Mouse (Mus musculus) bone marrow, adult 2 months (tissue): ENCODE measurements around the gene Pecam1. TPM values are rescaled to one million over a fixed set of nuclear protein-coding genes. Genes with fewer than 3 reads are reported as not detected.

Source experiments
- H3K27ac ChIP-seq: fragments of 200-500 bp; 2 replicates; pipeline ENCODE4 v1.5.1; 2012; ENCODE audit warnings: low read depth, mild to moderate bottlenecking, control low read depth, inconsistent platforms, low read length; ENCODE audit not compliant: control insufficient read depth, poor library complexity, insufficient read depth
- H3K4me1 ChIP-seq: fragments of 200-500 bp; 2 replicates; pipeline ENCODE4 v1.6.1; 2011; ENCODE audit warnings: low read length; ENCODE audit not compliant: control insufficient read depth, insufficient read depth
- H3K4me3 ChIP-seq: fragments of 200-500 bp; replicated peaks from 2 replicates; pipeline ENCODE3; 2011; ENCODE audit warnings: mild to moderate bottlenecking, low read depth, low read length, control low read depth; ENCODE audit not compliant: control insufficient read depth
- CTCF ChIP-seq: fragments of 200-500 bp; IDR thresholded peaks from 2 replicates; pipeline ENCODE4 v1.5.1; 2011; ENCODE audit warnings: low read length, control low read depth; ENCODE audit not compliant: control insufficient read depth, insufficient read depth
- POLR2A ChIP-seq: fragments of 200-500 bp; IDR thresholded peaks from 2 replicates; pipeline ENCODE4 v1.6.1; 2011; ENCODE audit warnings: low read depth, mild to moderate bottlenecking, control low read depth, low read length, borderline replicate concordance; ENCODE audit not compliant: control insufficient read depth
- WGBS: fragments of 180-500 bp; shearing (Covaris S2); methylation state at CpG from one replicate; pipeline ENCODE4 v1.1.7; 2018; 5-methylcytosine and 5-hydroxymethylcytosine counted together
- polyA plus RNA-seq: library from polyadenylated mRNA; stranded (reverse); fragments of >200 nt; gene quantifications from 2 replicates; pipeline ENCODE4 v1.2.4, GENCODE M21; 2011; ENCODE audit warnings: low replicate concordance; ENCODE audit not compliant: missing spikeins, insufficient read depth, insufficient read length

The Pecam1 gene
- polyA plus RNA-seq, 1 experiment = 33.5 TPM

DNA sequence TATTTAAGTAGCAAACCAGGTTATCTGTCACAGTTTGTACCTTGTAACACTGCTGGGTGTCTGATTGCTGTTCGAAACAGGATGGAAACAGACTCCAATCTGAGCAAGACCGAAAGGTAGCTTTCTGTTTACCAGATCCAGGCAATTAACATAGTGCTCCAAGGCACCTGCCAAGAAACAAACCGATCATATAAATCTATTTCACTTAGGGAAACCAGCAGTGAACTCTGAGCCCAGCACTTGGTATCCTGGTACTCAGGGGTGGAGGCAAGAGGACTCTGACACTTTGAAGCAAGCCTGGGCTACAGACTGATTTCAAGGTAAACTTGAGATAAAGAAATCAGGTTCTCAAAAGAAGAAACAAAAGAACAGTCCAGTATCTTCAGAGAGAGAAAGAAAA is 27.0 kb upstream of the Pecam1 start:
- TF ChIP-seq POLR2A (no peak), CTCF (no peak)
- WGBS = 72% methylated on average over 3 of the region's 3 CpGs
- no peak overlapping the region for H3K27ac ChIP-seq
- H3K4me1 ChIP-seq = no peaks in the 10 kb centered on the region; the same call in none of the 2 replicates
- H3K4me3 ChIP-seq = no peak overlapping the region

DNA sequence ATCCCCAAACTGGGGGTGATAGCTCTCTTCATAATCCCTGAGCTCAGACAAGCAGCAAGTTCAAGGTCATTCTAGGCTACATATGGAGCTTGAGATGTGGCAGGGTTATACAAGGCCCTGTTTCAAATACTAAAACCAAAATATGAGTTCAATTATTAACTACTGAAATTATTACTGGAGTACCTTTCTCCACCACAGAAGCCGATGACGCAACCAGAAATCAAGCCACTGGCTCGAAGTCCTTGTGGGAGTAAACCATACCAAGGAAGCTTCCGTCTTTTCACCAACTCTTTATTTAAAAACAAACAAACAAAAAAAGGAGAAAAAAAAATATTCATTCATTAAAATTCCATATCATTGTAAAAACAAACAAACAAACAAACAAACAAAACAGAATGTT is 26.5 kb upstream of the Pecam1 start:
- H3K4me3 ChIP-seq = no peak overlapping the region
- H3K4me1 ChIP-seq = no peaks in the 10 kb centered on the region; the same call in none of the 2 replicates
- whole genome bisulfite sequencing = 44% methylated on average over 4 of the region's 4 CpGs
- no peak overlapping the region for H3K27ac ChIP-seq
- TF ChIP-seq POLR2A (no peak), CTCF (no peak)

DNA sequence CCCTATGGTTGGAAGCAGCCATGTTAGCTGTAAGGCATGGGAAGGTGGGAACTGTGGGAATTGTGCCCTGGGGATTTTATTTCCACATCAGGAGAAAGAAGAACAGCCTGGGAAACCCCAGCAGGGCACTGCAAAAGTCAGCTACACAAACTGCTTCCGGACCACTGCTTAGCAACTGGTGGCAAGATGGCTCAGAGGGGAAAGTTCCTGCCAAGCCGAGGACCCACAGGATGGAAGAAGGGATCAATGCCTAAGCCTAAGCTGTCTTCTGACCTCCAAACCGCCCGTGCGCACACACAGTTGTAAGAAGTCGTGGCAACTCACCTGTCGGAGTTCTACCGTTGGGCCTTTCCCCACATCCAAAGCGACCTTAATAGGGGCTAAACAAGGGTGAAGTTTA is 22.6 kb upstream of the Pecam1 start:
- TF ChIP-seq POLR2A (no peak), CTCF (no peak)
- WGBS = 86% methylated on average over 9 of the region's 9 CpGs
- Histone ChIP-seq H3K27ac (no peak overlapping the region), H3K4me1 (no peaks in the 10 kb centered on the region; the same call in 1 of the 2 replicates), H3K4me3 (no peak overlapping the region)

DNA sequence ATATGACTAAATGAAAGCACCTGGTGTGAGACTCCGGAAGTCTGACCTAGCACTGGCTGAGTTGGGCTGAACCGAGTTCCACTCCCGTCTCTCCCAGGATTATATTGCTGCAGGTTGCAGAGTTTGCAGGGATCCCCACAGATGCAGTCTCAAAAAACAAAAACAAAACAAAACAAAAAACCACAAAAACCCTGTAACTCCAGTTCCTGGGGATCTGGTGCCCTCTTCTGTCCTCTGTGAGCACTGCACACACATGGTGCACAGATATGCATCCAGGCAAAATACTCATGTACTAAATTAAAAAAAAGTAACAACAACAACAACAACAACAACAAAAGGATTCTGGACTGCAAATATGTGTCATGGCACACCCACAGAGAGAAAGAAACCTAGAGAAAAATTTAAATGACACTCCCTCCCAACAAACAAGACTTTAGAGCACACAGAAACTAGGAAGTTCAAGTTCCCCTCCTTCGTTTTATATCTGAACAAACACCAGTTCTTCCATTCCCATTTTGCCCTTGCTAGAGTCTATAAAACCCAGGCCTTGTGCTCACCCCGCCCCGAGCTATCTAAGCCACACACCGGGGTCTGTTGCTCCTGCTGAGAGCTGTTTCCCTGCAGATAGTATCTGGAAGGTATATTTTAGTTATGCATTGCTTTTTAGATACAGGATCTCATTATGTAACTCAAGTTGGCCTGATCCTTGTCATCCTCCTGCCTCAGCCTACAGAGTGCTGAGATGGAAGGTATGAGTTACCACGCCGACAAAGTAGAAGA is 20.0 kb upstream of the Pecam1 start:
- no peak overlapping the region for H3K27ac ChIP-seq
- H3K4me1 ChIP-seq = no peaks in the 10 kb centered on the region; the same call in 1 of the 2 replicates
- WGBS = 72% methylated on average over 9 of the region's 9 CpGs
- TF ChIP-seq POLR2A (no peak), CTCF (peak; percentile 79)
- no peak overlapping the region for H3K4me3 ChIP-seq

DNA sequence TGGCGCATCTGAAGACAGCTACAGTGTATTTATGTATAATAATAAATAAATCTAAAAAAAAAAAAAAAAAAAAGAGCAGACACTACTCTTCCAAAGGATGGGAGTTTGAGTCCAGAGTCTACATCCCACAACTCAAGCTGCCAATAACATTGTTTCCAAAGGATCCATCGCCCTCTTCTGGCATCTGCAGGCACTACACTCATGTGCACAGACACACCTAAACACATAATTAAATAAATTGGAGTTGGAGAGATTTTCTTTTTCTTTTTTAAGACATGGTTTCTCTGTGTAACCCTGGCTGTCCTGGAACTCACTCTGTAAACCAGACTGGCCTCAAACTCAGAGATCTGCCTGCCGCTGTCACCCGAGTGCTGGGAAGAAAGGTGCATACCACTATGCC is 17.1 kb upstream of the Pecam1 start:
- TF ChIP-seq POLR2A = no peak
- TF ChIP-seq CTCF = no peak
- Histone ChIP-seq H3K4me1 (peaks cover 5% of the 10 kb centered on the region; the same call in 1 of the 2 replicates), H3K27ac (no peak overlapping the region), H3K4me3 (no peak overlapping the region)
- 89% methylated on average over 4 of the region's 4 CpGs for WGBS

DNA sequence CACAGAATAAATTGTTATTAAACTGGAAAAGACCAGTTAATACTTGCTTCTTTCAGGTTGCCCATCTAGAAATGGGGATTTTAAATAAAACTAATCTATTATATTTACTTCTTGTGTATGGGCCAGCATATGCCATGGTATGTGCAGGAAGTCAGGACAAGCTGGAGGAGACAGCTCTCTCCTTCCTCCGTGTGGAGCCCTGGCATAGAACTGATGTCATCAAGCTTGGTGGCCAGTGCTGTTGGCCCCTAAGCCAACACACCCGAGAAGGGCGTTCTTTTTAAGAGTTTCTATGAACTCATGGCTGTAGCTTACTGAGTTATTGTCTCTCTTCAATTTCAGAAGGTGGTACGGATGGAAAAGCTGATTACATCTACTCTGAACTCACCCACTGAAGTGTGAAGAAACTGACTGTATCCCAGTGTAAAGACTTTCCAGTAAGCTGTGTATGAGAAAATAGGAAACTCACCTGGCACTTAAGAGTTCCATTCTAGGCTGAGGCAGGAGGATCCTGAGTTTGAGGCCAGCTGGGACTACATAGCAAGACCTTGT is 16.3 kb upstream of the Pecam1 start:
- Histone ChIP-seq H3K4me3 (no peak overlapping the region), H3K4me1 (peaks cover 7% of the 10 kb centered on the region; the same call in 1 of the 2 replicates), H3K27ac (no peak overlapping the region)
- WGBS = 86% methylated on average over 4 of the region's 4 CpGs
- no peak for TF ChIP-seq POLR2A
- no peak for TF ChIP-seq CTCF

DNA sequence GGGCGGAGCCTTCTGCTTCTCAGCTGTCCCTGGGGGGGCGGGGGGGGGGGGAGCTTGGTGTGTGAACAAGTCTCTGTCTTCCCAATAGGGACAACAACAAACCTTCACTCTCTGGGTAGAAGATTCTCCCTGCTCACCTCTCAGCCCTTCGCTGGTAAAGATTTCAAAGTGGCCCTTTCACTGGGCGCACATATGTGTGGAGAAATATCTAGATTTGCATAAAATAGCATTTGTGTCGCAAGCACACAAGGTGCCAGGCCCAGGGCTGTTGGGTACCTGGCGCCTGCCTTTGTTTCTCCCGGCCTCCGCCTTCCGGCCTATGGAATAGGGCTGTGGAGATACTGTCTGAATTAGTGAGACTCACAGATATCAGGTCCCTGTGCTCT is 12.4 kb upstream of the Pecam1 start:
- H3K27ac ChIP-seq = peak overlapping the region; percentile 92
- TF ChIP-seq POLR2A = no peak; the same call in 1 of the 2 replicates
- no peak for TF ChIP-seq CTCF
- H3K4me3 ChIP-seq = no peak overlapping the region
- peaks cover 24% of the 10 kb centered on the region for H3K4me1 ChIP-seq
- 30% methylated on average over 9 of the region's 9 CpGs for WGBS

DNA sequence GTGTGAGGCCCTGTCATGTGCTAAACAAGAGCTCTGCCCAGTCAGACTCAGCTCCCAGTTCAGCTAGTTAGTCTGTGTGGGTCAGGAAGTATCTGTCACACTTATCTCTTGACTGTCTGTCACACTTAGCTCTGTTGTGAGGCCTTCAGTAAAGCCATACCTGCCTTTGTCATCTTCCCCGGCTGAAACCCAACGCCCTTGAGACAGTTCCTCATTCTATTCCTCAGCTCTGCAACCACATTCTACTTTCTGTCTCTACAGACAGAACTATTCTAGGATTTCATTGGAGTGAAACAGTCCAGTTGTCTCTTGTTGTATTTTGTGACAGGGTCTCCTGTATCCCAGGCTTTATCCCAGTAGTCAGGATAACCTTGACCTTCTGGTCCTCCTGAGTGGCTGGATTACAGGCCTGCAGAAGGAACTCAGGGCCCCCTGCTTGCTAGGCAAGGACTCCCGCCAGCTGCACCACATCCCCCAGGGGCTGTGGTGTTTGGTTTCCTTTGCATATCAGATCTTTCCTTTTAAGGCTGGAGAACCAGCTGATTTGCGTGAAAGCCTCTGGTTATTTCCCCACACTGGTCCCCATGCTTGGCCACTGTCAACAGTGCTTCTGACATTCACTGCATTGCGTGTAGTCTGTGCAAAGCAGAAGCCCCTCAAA is 11.8 kb upstream of the Pecam1 start:
- Histone ChIP-seq H3K27ac (peak overlapping the region; percentile 92), H3K4me3 (no peak overlapping the region), H3K4me1 (peaks cover 24% of the 10 kb centered on the region)
- TF ChIP-seq POLR2A (peak; percentile 16; the same call in 1 of the 2 replicates), CTCF (no peak)
- WGBS = under 1% methylated on average over 5 of the region's 5 CpGs
